Mouse (Mus musculus) heart, embryonic 13.5 days (tissue): ENCODE measurements around the gene Glmp. TPM values are rescaled to one million over a fixed set of nuclear protein-coding genes. Genes with fewer than 3 reads are reported as not detected.

Experiments
- ATAC-seq: fragments of 200-750 bp; cut with Nextera tagmentation; 2 replicates; pipeline ENCODE4 v1.8.0; 2017; ENCODE audit warnings: moderate TSS enrichment; ENCODE audit not compliant: insufficient number of reproducible peaks, low FRiP score, low TSS enrichment; ENCODE audit errors: extremely low read depth
- H3K27ac ChIP-seq: fragments of 300-500 bp; sonication (generic); replicated peaks from 2 replicates; pipeline ENCODE4 v1.5.1; 2015; ENCODE audit warnings: moderate library complexity, mild to moderate bottlenecking, inconsistent platforms
- H3K27me3 ChIP-seq: fragments of 300-500 bp; sonication (generic); replicated peaks from 2 replicates; pipeline ENCODE4 v1.6.1; 2015; ENCODE audit warnings: mild to moderate bottlenecking, inconsistent platforms
- H3K36me3 ChIP-seq: fragments of 300-500 bp; sonication (generic); 2 replicates; pipeline ENCODE4 v1.6.1; 2015; ENCODE audit warnings: mild to moderate bottlenecking, inconsistent platforms
- H3K4me1 ChIP-seq: fragments of 300-500 bp; sonication (generic); 2 replicates; pipeline ENCODE4 v1.6.1; 2015; ENCODE audit warnings: inconsistent platforms
- H3K4me2 ChIP-seq: fragments of 300-500 bp; sonication (generic); 2 replicates; pipeline ENCODE4 v1.6.1; 2015; ENCODE audit warnings: inconsistent platforms, mild to moderate bottlenecking, moderate library complexity
- H3K4me3 ChIP-seq: fragments of 300-500 bp; sonication (generic); 2 replicates; pipeline ENCODE4 v1.5.1; 2015; ENCODE audit warnings: moderate library complexity, mild to moderate bottlenecking, inconsistent platforms
- H3K9ac ChIP-seq: fragments of 300-500 bp; sonication (generic); 2 replicates; pipeline ENCODE4 v1.6.1; 2015; ENCODE audit warnings: inconsistent platforms, mild to moderate bottlenecking, moderate library complexity
- H3K9me3 ChIP-seq: fragments of 300-500 bp; sonication (generic); 2 replicates; pipeline ENCODE4 v1.6.1; 2016; ENCODE audit warnings: inconsistent platforms
- WGBS: fragments of 180-500 bp; shearing (Covaris S2); methylation state at CpG from one replicate; pipeline ENCODE4 v1.1.7; 2015; ENCODE audit warnings: mixed read lengths; 5-methylcytosine and 5-hydroxymethylcytosine counted together
- polyA plus RNA-seq: library from polyadenylated mRNA; unstranded; fragments of >200 nt; fragmentation: Nextera tagmentation; extraction: Ambion mirVana; gene quantifications from 2 replicates; pipeline ENCODE4 v1.2.1, GENCODE M21; 2015

The Glmp gene
- polyA plus RNA-seq, 1 experiment from 2014 or later = 160 TPM

DNA sequence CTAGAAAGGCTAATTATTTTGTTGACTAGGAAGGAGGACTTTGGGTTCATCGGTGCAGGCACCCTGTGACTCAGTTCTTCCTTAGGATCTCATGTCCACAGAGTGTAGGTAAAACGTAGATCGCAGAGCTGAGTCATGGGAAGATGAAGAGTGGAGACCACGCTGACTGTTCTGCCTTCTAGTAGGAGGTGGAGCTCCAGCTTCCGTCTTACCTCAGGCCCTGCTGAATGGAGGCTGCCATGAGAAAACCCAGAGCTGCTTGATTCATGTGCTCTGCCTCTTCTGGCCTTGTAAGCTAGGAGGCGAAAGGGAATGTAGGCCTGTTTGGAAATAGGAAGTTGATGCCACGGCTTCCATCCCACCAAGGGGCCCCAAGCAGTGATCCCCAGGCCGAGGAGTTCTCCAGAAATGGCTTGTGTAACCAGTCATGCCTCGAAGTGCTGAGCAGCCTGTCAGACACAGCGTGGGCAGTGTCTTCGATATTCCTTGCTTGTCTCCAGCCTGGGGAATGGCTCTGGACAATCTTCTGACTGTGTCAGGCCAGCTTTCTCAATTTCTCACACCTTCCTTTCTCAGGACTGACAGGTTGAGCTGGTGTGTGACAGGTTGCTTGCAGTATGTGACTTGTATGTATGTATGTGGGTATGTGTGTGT lies 12.7 kb downstream of the Glmp start:
- H3K4me2 ChIP-seq = peak overlapping the region; percentile 75
- H3K4me1 ChIP-seq = peaks cover 46% of the 10 kb centered on the region
- H3K36me3 ChIP-seq = peaks cover 17% of the 10 kb centered on the region
- no peaks in the 10 kb centered on the region for H3K9me3 ChIP-seq
- peak overlapping the region; percentile 96 for H3K27ac ChIP-seq
- 46% methylated on average over 11 of the region's 11 CpGs for WGBS
- peak; percentile 35 for ATAC-seq
- H3K4me3 ChIP-seq = peak overlapping the region; percentile 73
- H3K27me3 ChIP-seq = no peaks in the 10 kb centered on the region; the same call in 1 of the 2 replicates
- peak overlapping the region; percentile 73 for H3K9ac ChIP-seq

DNA sequence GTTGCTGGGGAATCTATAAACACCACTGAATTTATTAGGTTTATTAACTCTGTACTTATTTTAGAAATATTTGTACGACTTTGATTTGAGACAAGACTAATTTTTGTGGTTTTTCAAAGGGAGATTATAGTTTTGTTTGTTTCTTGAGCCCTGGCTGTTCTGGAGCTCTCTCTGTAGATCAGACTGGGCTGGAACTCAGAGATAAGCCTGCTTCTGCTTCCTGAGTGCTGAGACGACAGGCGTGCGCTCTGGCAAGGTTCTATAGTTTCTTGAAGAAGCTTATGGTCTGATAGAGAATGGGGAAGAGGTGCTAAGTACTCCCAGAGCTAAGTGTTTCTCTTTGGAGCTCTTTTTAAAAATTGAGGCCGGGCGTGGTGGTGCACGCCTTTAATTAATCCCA lies 13.5 kb downstream of the Glmp start:
- Histone ChIP-seq H3K27me3 (no peaks in the 10 kb centered on the region), H3K4me2 (peak overlapping the region; percentile 75; the same call in 1 of the 2 replicates), H3K9ac (no peak overlapping the region), H3K27ac (no peak overlapping the region), H3K9me3 (no peaks in the 10 kb centered on the region), H3K4me3 (peak overlapping the region; percentile 7; the same call in 1 of the 2 replicates), H3K36me3 (peaks cover 26% of the 10 kb centered on the region), H3K4me1 (peaks cover 46% of the 10 kb centered on the region)
- WGBS = 82% methylated on average over 7 of the region's 7 CpGs
- no peak for ATAC-seq

DNA sequence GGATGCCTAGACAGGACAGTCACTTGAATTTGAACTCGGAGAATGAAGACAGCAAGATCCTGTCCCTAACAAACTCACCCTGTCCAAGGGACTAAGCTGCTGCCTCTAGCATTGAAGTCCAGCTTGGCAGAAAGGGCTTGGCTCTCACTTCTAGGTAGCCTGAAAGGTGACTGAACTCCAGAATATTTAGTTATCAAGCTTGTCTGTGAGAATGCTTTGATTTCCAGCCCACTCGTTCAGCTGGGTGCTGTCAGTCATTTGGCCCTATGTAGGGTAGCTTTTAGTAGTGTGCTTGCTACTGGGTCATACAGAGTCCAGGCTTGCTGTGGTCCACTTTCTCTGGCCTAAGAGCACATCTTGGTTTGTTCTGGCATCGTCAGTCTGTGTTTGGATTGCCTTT lies 14.2 kb downstream of the Glmp start:
- Histone ChIP-seq H3K36me3 (peaks cover 33% of the 10 kb centered on the region), H3K27me3 (no peaks in the 10 kb centered on the region), H3K9ac (peak overlapping the region; percentile 11; the same call in 1 of the 2 replicates), H3K4me2 (peak overlapping the region; percentile 75), H3K4me3 (0 out of 2 replicates have a peak overlapping the region, but pooled peaks have one; percentile 10), H3K9me3 (no peaks in the 10 kb centered on the region), H3K4me1 (peaks cover 40% of the 10 kb centered on the region), H3K27ac (0 out of 2 replicates have a peak overlapping the region, but pooled peaks have one; percentile 31)
- no peak for ATAC-seq
- WGBS = 62% methylated on average over 3 of the region's 3 CpGs

DNA sequence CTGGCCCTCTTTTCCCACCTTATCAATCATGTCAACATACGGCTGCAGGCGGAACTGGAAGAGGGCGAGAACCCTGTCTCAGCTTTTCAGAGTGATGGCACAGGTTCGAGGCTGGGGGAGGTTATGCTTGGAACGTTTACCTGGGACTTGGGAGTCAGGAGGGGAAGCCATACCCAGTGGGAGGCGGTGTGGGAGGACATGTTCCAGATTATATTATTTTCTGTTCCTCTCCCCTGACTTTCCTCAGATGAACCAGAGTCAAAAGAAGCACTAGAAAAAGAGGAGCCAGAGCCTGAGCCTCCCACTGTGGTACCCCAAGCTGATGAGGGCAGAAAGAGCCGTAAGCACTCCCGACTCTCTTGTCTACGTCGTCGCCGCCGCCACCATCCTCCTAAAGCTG lies 25.9 kb downstream of the Glmp start:
- no peak overlapping the region for H3K4me3 ChIP-seq
- no peak overlapping the region for H3K27ac ChIP-seq
- no peaks in the 10 kb centered on the region for H3K9me3 ChIP-seq
- H3K4me1 ChIP-seq = no peaks in the 10 kb centered on the region
- H3K9ac ChIP-seq = no peak overlapping the region
- peaks cover 100% of the 10 kb centered on the region for H3K36me3 ChIP-seq
- H3K4me2 ChIP-seq = no peak overlapping the region
- no peak for ATAC-seq
- H3K27me3 ChIP-seq = no peaks in the 10 kb centered on the region
- 73% methylated on average over 13 of the region's 13 CpGs for WGBS

DNA sequence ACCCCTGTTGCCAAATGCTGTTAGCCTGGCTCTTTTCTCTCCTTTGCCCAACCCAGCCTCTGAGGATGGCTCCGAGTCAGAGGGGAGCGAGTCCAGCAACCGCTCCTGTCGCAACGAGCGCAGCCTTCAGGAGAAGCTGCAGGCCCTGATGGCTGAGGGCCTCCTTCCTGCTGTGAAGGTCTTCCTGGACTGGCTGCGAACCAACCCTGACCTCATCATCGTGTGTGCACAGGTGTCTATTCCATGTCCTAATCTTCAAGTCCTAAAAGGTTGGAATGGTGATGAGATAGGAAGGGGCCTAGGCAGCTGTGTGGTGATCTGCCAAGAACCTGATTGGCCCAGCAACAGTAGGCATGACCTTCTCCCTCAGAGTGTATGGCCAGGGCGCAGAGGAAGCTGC lies 28.1 kb downstream of the Glmp start:
- 84% methylated on average over 9 of the region's 9 CpGs for WGBS
- ATAC-seq = no peak
- H3K9me3 ChIP-seq = no peaks in the 10 kb centered on the region

DNA sequence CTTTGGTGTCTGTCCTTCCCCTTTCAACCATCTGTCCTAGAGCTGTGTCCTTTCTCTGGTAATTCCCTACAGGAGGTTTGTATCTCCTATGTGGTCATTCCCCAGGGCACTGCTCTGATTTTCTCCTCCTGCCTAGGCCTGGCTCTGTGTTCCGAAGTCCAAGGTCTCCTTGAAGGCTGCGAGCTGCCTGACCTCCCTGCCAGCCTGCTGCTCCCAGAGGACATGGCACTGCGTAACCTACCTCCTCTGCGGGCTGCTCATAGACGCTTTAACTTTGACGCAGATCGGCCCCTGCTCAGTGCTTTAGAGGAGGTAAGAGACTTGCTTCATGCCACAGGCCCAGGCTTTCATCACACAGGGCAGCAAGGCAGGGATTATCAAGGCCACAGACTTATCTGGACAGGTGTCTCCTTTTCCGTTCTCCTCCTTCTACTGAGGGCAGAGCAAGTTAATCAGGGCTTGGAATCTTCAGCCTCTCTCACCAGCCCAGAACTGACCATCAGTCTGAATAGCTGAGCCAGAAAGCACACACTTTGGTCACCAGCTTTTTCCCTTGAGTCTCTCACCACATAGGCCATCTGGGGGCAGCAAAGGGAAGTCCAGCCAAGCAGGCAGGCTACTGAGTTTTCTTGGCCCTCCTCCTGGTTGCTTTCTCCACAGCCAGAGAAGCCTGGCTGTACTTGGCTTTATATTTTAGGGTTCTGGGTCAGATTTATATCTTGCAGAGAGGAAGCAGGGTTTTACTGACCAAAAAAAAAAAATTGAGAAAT lies 29.8 kb downstream of the Glmp start:
- no peak for ATAC-seq
- no peak overlapping the region for H3K9ac ChIP-seq

More for the DNA sequence above, 28.1 kb downstream of the Glmp start:
- Histone ChIP-seq H3K27me3 (no peaks in the 10 kb centered on the region), H3K4me2 (no peak overlapping the region), H3K9ac (no peak overlapping the region), H3K4me1 (no peaks in the 10 kb centered on the region), H3K36me3 (peaks cover 100% of the 10 kb centered on the region), H3K27ac (no peak overlapping the region), H3K4me3 (no peak overlapping the region)

DNA sequence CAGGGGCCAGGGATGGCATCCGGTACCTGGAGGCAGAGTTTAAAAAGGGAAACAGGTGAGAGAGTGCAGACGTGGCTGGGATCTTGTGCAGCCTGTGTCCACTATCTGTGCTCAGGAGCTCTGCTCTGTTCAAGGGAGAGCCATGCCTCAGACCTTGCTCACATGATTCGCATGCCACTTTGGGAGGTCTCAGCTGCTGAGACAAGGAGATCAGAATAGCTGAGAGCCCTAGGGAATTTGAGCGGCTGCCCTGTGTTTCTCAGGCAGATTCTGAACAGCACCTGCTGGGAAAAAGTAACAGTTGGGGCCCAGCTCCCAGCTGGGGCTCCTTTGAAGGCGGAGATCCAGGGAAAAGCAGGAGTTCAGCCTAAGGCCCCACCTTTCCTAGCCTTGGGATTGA lies 34.8 kb downstream of the Glmp start:
- Histone ChIP-seq H3K27me3 (0 out of 2 replicates have a peak, but pooled peaks cover under 1% of the 10 kb centered on the region), H3K4me3 (no peak overlapping the region), H3K27ac (peak overlapping the region; percentile 61), H3K9ac (peak overlapping the region; percentile 58), H3K36me3 (peaks cover 87% of the 10 kb centered on the region), H3K4me1 (peaks cover 48% of the 10 kb centered on the region), H3K4me2 (no peak overlapping the region), H3K9me3 (no peaks in the 10 kb centered on the region)
- no peak for ATAC-seq
- 56% methylated on average over 5 of the region's 5 CpGs for WGBS

More for the DNA sequence above, 29.8 kb downstream of the Glmp start:
- peaks cover 10% of the 10 kb centered on the region for H3K4me1 ChIP-seq
- no peaks in the 10 kb centered on the region for H3K27me3 ChIP-seq
- H3K27ac ChIP-seq = no peak overlapping the region
- H3K36me3 ChIP-seq = peaks cover 100% of the 10 kb centered on the region
- 87% methylated on average over 8 of the region's 8 CpGs for WGBS
- H3K4me3 ChIP-seq = no peak overlapping the region
- no peaks in the 10 kb centered on the region for H3K9me3 ChIP-seq
- no peak overlapping the region for H3K4me2 ChIP-seq

DNA sequence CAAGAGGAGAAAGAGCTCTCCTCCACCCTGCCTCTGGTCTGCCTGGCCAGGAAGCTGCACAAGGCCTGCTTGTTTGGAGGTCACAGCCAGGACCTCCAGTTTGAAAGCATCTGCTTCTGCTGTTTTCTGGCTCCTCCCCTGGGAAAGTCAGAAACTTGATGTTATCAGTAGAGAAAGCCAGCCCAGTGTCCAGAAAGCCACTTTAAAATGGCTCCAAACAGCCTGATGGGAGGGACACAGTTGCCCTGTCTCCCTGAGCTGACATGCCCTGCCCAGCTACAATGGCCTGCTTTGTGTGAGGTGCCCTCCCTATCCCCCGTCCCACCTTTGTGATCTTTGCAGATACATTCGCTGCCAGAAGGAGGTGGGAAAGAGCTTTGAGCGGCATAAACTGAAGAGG lies 35.2 kb downstream of the Glmp start:
- 71% methylated on average over 3 of the region's 3 CpGs for WGBS
- Histone ChIP-seq H3K9ac (peak overlapping the region; percentile 58), H3K27me3 (peaks cover 5% of the 10 kb centered on the region), H3K4me1 (peaks cover 52% of the 10 kb centered on the region), H3K36me3 (peaks cover 83% of the 10 kb centered on the region), H3K27ac (peak overlapping the region; percentile 61), H3K9me3 (no peaks in the 10 kb centered on the region), H3K4me3 (no peak overlapping the region), H3K4me2 (no peak overlapping the region)
- no peak for ATAC-seq

DNA sequence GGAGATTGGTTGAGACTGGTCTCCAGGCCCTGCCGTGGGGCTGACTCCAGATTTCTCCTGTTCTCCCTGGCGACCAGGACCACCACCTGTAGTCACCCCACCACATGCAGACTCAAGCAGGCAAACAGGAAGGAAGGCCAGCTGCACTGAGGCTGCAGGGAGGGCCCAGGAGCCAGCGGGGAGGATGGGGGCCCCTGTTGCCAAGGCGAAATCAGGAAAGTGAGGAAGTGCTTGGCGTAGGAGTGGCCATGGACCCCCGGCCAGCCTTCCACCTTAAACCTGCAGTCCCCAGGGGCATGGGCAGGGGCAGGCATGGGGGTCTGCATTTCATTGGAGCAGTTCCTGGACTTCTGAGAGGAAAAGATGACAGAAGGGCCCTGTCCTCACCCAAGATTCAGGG lies 36.3 kb downstream of the Glmp start:
- Histone ChIP-seq H3K4me3 (no peak overlapping the region), H3K4me2 (no peak overlapping the region), H3K27ac (no peak overlapping the region), H3K9ac (no peak overlapping the region), H3K27me3 (peaks cover 16% of the 10 kb centered on the region), H3K36me3 (peaks cover 72% of the 10 kb centered on the region), H3K9me3 (no peaks in the 10 kb centered on the region), H3K4me1 (peaks cover 53% of the 10 kb centered on the region)
- WGBS = 69% methylated on average over 6 of the region's 6 CpGs
- no peak for ATAC-seq

DNA sequence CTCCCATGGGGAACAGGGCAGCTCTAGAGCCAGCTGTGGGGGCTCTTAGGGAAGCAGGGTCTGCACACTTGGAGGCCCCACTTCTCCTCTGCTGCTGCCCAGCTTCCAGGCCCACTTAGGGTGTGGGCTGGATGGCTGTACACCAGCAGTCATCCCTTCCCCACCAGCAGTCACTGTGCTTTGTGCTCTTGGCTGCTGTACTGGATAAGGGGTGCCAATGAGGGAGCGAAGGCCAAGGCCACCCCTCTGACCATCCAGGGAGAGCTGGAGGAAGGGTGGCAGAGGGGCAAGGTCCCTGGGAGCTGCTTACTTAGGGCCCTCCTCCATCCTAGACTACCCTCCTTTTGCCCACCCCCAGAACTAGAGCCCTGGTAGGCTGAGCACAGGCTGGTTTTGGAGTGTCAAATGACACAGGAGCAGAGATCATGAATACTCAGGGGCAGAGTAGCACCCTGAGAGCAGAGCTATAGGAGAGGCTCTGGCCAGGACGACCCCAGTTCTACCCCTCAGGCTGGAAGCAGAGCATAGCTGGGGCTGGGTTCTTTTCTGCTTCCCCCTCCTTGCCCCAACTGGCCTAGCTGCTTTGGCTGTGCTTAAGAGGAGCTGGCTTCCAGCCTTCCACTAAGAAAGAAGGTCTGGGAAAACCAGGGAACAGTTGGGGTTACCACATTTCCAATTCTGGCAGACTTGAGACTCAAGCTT lies 36.9 kb downstream of the Glmp start:
- peaks cover 21% of the 10 kb centered on the region for H3K27me3 ChIP-seq
- H3K9ac ChIP-seq = no peak overlapping the region
- H3K4me3 ChIP-seq = no peak overlapping the region
- WGBS = 85% methylated on average over 2 of the region's 2 CpGs
- no peak overlapping the region for H3K27ac ChIP-seq
- H3K9me3 ChIP-seq = no peaks in the 10 kb centered on the region
- no peak overlapping the region for H3K4me2 ChIP-seq
- ATAC-seq = no peak
- H3K4me1 ChIP-seq = peaks cover 53% of the 10 kb centered on the region
- peaks cover 65% of the 10 kb centered on the region for H3K36me3 ChIP-seq

DNA sequence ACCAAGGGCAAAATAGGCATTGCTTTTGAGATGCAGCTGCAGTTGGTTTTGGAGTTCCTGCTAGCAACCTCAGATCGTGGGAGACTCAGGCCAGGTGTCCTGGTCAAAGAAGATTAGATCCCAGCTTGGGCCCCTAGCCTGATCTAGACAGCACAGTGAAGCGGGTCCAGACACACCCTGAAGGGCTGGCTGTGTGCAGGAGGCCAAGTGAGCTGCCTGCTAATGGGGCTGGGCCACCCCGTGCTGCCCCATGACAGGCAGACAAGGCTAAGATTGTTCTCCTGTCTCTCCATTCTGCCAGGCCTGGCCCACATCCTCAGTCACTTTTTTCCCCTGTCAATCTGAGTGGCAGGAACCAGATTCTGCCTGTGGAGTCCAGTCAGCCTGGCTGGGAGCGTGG lies 38.9 kb downstream of the Glmp start:
- ATAC-seq = no peak
- Histone ChIP-seq H3K9ac (no peak overlapping the region), H3K4me1 (peaks cover 55% of the 10 kb centered on the region), H3K27me3 (peaks cover 24% of the 10 kb centered on the region), H3K36me3 (peaks cover 46% of the 10 kb centered on the region), H3K9me3 (no peaks in the 10 kb centered on the region), H3K27ac (peak overlapping the region; percentile 64), H3K4me3 (no peak overlapping the region), H3K4me2 (peak overlapping the region; percentile 63)
- WGBS = 28% methylated on average over 4 of the region's 4 CpGs
